Mouse (Mus musculus) liver, embryonic 13.5 days (tissue): ENCODE measurements around the gene Crygn. TPM values are rescaled to one million over a fixed set of nuclear protein-coding genes. Genes with fewer than 3 reads are reported as not detected.

Experiments used
- ATAC-seq: fragments of 200-750 bp; cut with Nextera tagmentation; 2 replicates; pipeline ENCODE4 v1.8.0; 2017; ENCODE audit warnings: low read depth, mild to moderate bottlenecking, moderate number of reproducible peaks, moderate library complexity
- DNase-seq: peaks from one replicate; pipeline ENCODE4 v3.0.0; 2022
- H3K27ac ChIP-seq: fragments of 300-500 bp; sonication (generic); 2 replicates; pipeline ENCODE4 v1.5.1; 2015; ENCODE audit warnings: moderate library complexity, mild to moderate bottlenecking, inconsistent platforms
- H3K27me3 ChIP-seq: fragments of 300-500 bp; sonication (generic); 2 replicates; pipeline ENCODE4 v1.6.1; 2015; ENCODE audit warnings: mild to moderate bottlenecking, inconsistent platforms
- H3K36me3 ChIP-seq: fragments of 300-500 bp; sonication (generic); 2 replicates; pipeline ENCODE4 v1.6.1; 2015; ENCODE audit warnings: mild to moderate bottlenecking, inconsistent platforms
- H3K4me1 ChIP-seq: fragments of 300-500 bp; sonication (generic); replicated peaks from 2 replicates; pipeline ENCODE4 v1.6.1; 2015; ENCODE audit warnings: inconsistent platforms
- H3K4me2 ChIP-seq: fragments of 300-500 bp; sonication (generic); 2 replicates; pipeline ENCODE4 v1.6.1; 2015; ENCODE audit warnings: inconsistent platforms, mild to moderate bottlenecking, moderate library complexity
- H3K4me3 ChIP-seq: fragments of 300-500 bp; sonication (generic); replicated peaks from 2 replicates; pipeline ENCODE4 v1.5.1; 2015; ENCODE audit warnings: mild to moderate bottlenecking, inconsistent platforms
- H3K9ac ChIP-seq: fragments of 300-500 bp; sonication (generic); 2 replicates; pipeline ENCODE4 v1.6.1; 2015; ENCODE audit warnings: mild to moderate bottlenecking, inconsistent platforms
- H3K9me3 ChIP-seq: fragments of 300-500 bp; sonication (generic); replicated peaks from 2 replicates; pipeline ENCODE4 v1.6.1; 2016; ENCODE audit warnings: inconsistent platforms
- WGBS: fragments of 180-500 bp; shearing (Covaris S2); methylation state at CpG from one replicate; pipeline ENCODE4 v1.1.7; 2015; ENCODE audit not compliant: insufficient replicate concordance; 5-methylcytosine and 5-hydroxymethylcytosine counted together
- polyA plus RNA-seq: library from polyadenylated mRNA; unstranded; fragments of >200 nt; fragmentation: Nextera tagmentation; extraction: Ambion mirVana; gene quantifications from 2 replicates; pipeline ENCODE4 v1.2.1, GENCODE M21; 2015

Gene Crygn
- polyA plus RNA-seq = 0.74 TPM in 1 of 2 replicates, not detected in the other

- peaks cover 4% of the 10 kb centered on the region; the same call in 1 of the 2 replicates for H3K27me3 ChIP-seq
- H3K4me2 ChIP-seq = no peak within 1 kb of the TSS
- no peaks in the 10 kb centered on the region for H3K36me3 ChIP-seq
- DNase-seq (no peak), ATAC-seq (no peak)
- 54% methylated on average over 18 of the region's 18 CpGs for WGBS
- no peaks in the 10 kb centered on the region for H3K4me1 ChIP-seq
- H3K9ac ChIP-seq = no peak within 1 kb of the TSS
- no peaks in the 10 kb centered on the region for H3K9me3 ChIP-seq
- H3K27ac ChIP-seq = no peak within 1 kb of the TSS
- H3K4me3 ChIP-seq = no peak within 1 kb of the TSS
Measured at GRCm38 (mm10) chr5:24757816-24758215, at the start of gene Crygn. TSS of gene Crygn (minus strand) at chr5:24758008.

- Histone ChIP-seq H3K36me3 (peaks cover 79% of the 10 kb centered on the region), H3K27ac (no peak overlapping the region), H3K4me3 (no peak overlapping the region), H3K9me3 (no peaks in the 10 kb centered on the region), H3K4me1 (peaks cover 12% of the 10 kb centered on the region), H3K4me2 (no peak overlapping the region), H3K27me3 (no peaks in the 10 kb centered on the region), H3K9ac (no peak overlapping the region)
- DNase-seq = no peak
- ATAC-seq = no peak
- 85% methylated on average over 6 of the region's 6 CpGs for WGBS
Measured at GRCm38 (mm10) chr5:24805222-24805621, 47.4 kb upstream of the Crygn start.

- H3K9me3 ChIP-seq = no peaks in the 10 kb centered on the region
- no peak overlapping the region for H3K27ac ChIP-seq
- WGBS = 83% methylated on average over 8 of the region's 8 CpGs
- no peaks in the 10 kb centered on the region for H3K27me3 ChIP-seq
- H3K4me2 ChIP-seq = no peak overlapping the region
- DNase-seq (no peak), ATAC-seq (no peak)
- peaks cover 77% of the 10 kb centered on the region for H3K36me3 ChIP-seq
- H3K4me1 ChIP-seq = peaks cover 12% of the 10 kb centered on the region
- H3K4me3 ChIP-seq = no peak overlapping the region
- H3K9ac ChIP-seq = no peak overlapping the region
Measured at GRCm38 (mm10) chr5:24804661-24805060, 46.9 kb upstream of the Crygn start.

GRCm38 (mm10) chr5:24801841-24802624 is 44.2 kb upstream of the Crygn start:
- H3K4me3 ChIP-seq = no peak overlapping the region
- H3K9me3 ChIP-seq = no peaks in the 10 kb centered on the region
- peaks cover 54% of the 10 kb centered on the region for H3K36me3 ChIP-seq
- no peaks in the 10 kb centered on the region for H3K27me3 ChIP-seq
- H3K4me1 ChIP-seq = peaks cover 12% of the 10 kb centered on the region
- no peak for DNase-seq
- H3K9ac ChIP-seq = 0 out of 2 replicates have a peak overlapping the region, but pooled peaks have one; percentile 11
- ATAC-seq = peak; percentile 44; the same call in 1 of the 2 replicates
- no peak overlapping the region for H3K4me2 ChIP-seq
- 0 out of 2 replicates have a peak overlapping the region, but pooled peaks have one; percentile 10 for H3K27ac ChIP-seq
- WGBS = 60% methylated on average over 6 of the region's 6 CpGs

GRCm38 (mm10) chr5:24800416-24800815 is 42.6 kb upstream of the Crygn start:
- no peak for DNase-seq

GRCm38 (mm10) chr5:24798639-24799038 is 40.8 kb upstream of the Crygn start:
- H3K9ac ChIP-seq = no peak overlapping the region
- no peak overlapping the region for H3K4me2 ChIP-seq
- ATAC-seq = no peak
- no peaks in the 10 kb centered on the region for H3K9me3 ChIP-seq
- no peak overlapping the region for H3K4me3 ChIP-seq
- WGBS = 72% methylated on average over 10 of the region's 10 CpGs
- no peaks in the 10 kb centered on the region for H3K27me3 ChIP-seq
- no peak overlapping the region for H3K27ac ChIP-seq
- H3K4me1 ChIP-seq = peaks cover 12% of the 10 kb centered on the region
- peaks cover 21% of the 10 kb centered on the region for H3K36me3 ChIP-seq
- no peak for DNase-seq

More at GRCm38 (mm10) chr5:24800416-24800815, 42.6 kb upstream of the Crygn start:
- no peak overlapping the region for H3K9ac ChIP-seq
- peak; percentile 45; the same call in 1 of the 2 replicates for ATAC-seq
- no peak overlapping the region for H3K27ac ChIP-seq
- no peaks in the 10 kb centered on the region for H3K9me3 ChIP-seq
- H3K36me3 ChIP-seq = peaks cover 38% of the 10 kb centered on the region
- H3K4me1 ChIP-seq = peaks cover 12% of the 10 kb centered on the region
- H3K4me2 ChIP-seq = no peak overlapping the region
- no peak overlapping the region for H3K4me3 ChIP-seq
- H3K27me3 ChIP-seq = no peaks in the 10 kb centered on the region

- no peak for ATAC-seq
- H3K27ac ChIP-seq = no peak overlapping the region
- H3K4me2 ChIP-seq = no peak overlapping the region
- 32% methylated on average over 7 of the region's 7 CpGs for WGBS
- H3K4me1 ChIP-seq = peaks cover 10% of the 10 kb centered on the region
- peaks cover 15% of the 10 kb centered on the region for H3K36me3 ChIP-seq
- no peaks in the 10 kb centered on the region for H3K9me3 ChIP-seq
- no peak overlapping the region for H3K9ac ChIP-seq
- no peaks in the 10 kb centered on the region for H3K27me3 ChIP-seq
- no peak for DNase-seq
- no peak overlapping the region for H3K4me3 ChIP-seq
Measured at GRCm38 (mm10) chr5:24797858-24798257, 40.0 kb upstream of the Crygn start.

GRCm38 (mm10) chr5:24792961-24793360 is 35.2 kb upstream of the Crygn start:
- no peaks in the 10 kb centered on the region for H3K27me3 ChIP-seq
- 56% methylated on average over 7 of the region's 7 CpGs for WGBS

GRCm38 (mm10) chr5:24782957-24783356 is 25.1 kb upstream of the Crygn start:
- no peak for DNase-seq
- no peak overlapping the region for H3K4me2 ChIP-seq
- 71% methylated on average over 4 of the region's 4 CpGs for WGBS
- H3K27ac ChIP-seq = no peak overlapping the region
- no peak overlapping the region for H3K4me3 ChIP-seq
- H3K36me3 ChIP-seq = no peaks in the 10 kb centered on the region
- H3K27me3 ChIP-seq = peaks cover 21% of the 10 kb centered on the region
- no peaks in the 10 kb centered on the region for H3K9me3 ChIP-seq
- no peaks in the 10 kb centered on the region for H3K4me1 ChIP-seq
- H3K9ac ChIP-seq = no peak overlapping the region
- no peak for ATAC-seq

More at GRCm38 (mm10) chr5:24792961-24793360, 35.2 kb upstream of the Crygn start:
- Histone ChIP-seq H3K4me2 (no peak overlapping the region), H3K4me1 (no peaks in the 10 kb centered on the region), H3K27ac (no peak overlapping the region), H3K9ac (no peak overlapping the region), H3K9me3 (no peaks in the 10 kb centered on the region), H3K36me3 (no peaks in the 10 kb centered on the region), H3K4me3 (no peak overlapping the region)
- DNase-seq = no peak
- ATAC-seq = no peak

- H3K36me3 ChIP-seq = no peaks in the 10 kb centered on the region
- no peak overlapping the region for H3K4me3 ChIP-seq
- no peak for ATAC-seq
- 18% methylated on average over 5 of the region's 5 CpGs for WGBS
- DNase-seq = no peak
- H3K9ac ChIP-seq = no peak overlapping the region
- H3K4me2 ChIP-seq = no peak overlapping the region
- no peak overlapping the region for H3K27ac ChIP-seq
- no peaks in the 10 kb centered on the region for H3K9me3 ChIP-seq
- H3K4me1 ChIP-seq = no peaks in the 10 kb centered on the region
- peaks cover 26% of the 10 kb centered on the region for H3K27me3 ChIP-seq
Measured at GRCm38 (mm10) chr5:24781048-24781447, 23.2 kb upstream of the Crygn start.

- Histone ChIP-seq H3K4me1 (no peaks in the 10 kb centered on the region), H3K9me3 (no peaks in the 10 kb centered on the region), H3K27me3 (peaks cover 26% of the 10 kb centered on the region), H3K4me2 (no peak overlapping the region), H3K36me3 (no peaks in the 10 kb centered on the region), H3K4me3 (no peak overlapping the region), H3K9ac (no peak overlapping the region), H3K27ac (no peak overlapping the region)
- WGBS = 31% methylated on average over 15 of the region's 15 CpGs
- no peak for DNase-seq
- ATAC-seq = no peak
Measured at GRCm38 (mm10) chr5:24779881-24780512, 22.2 kb upstream of the Crygn start.
